Mouse (Mus musculus) hindlimb bud, embryonic 11.5 days (tissue): ENCODE measurements around the gene Lin7c.

Source experiments
- DNase-seq: peaks from one replicate; pipeline ENCODE4 v3.0.0-alpha.2; 2012; ENCODE audit warnings: low read depth, low spot score; ENCODE audit errors: extremely low spot score

The Lin7c gene

GRCm38 (mm10) chr2:109916782-109917495 lies 26.3 kb downstream of the Lin7c start:
- no peak for DNase-seq

DNA sequence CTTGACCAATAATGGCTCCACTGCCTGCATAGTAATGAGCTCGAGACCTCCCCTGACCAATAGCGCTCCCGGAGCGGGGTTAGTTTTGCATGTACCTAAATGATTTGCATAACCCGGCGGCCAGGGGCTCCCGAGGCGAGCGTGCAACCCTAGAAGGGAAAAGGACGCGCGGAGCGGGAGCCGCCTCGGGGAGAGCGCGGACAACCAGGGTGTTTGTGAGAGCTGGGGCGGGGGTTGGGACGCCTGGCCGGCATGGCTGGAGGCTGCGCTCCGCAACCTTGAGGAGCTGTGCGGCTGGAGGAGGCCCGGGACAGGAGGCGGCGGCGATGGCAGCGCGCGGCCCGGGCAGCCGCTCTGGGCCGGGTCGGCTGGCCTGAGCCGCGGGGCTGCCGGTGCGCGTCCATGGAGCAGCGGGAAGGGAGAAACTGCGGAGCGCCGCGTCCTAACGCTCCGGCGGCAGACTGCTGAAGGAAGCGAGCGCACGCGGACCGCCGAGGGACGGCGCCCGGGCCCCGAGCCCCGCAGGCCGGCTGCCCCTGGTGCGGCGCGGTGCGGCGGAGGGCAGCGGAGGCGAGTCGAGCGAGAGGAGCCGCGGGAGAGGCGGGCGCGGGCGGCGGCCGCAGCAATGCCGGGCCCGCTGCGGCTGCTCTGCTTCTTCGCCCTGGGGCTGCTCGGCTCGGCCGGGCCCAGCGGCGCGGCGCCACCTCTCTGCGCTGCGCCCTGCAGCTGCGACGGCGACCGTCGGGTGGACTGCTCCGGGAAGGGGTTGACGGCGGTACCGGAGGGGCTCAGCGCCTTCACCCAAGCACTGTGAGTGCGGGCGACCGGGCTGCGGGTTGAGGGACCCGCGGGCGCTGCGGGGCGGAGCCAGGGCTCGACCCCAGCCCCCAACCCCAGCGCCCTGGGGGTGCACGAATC lies 27.1 kb downstream of the Lin7c start, which contains the start of gene Lgr4:
TSS of gene Lgr4 (plus strand) at position 152 of the 918 bp plus-strand sequence.
- peak; percentile 93 for DNase-seq

DNA sequence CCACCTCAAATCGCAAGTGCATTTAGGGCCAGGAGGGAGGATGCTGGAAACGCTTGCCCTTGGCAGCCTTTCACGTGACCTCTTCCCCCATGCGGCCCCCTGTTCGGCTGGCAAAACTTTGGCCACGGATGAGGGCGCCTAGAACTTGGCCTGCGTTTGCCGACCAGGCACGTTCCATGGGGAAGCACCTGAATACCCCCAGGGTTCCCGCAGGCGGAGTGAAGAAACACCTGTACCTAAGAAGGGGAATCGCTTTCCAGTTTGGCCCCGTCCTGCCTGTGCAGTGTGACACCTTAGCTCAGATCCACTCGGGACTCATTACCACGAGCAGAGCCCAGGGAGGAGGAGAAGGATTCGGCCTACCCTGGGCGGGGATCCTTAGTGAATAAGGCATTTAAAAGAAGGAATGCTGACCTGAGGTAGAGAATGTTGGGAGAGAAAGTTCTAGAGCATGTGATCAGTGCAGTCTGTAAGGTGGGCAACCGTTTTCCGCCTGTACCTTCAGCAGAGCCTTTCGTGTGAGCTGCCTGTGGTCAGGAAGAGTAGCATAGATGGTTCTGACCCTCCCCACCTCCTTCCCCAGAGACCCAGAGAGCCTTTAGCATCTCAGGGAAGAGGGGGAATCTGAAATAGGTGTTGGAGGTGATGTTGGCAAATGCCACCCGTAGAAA lies 28.1 kb downstream of the Lin7c start:
- no peak for DNase-seq

DNA sequence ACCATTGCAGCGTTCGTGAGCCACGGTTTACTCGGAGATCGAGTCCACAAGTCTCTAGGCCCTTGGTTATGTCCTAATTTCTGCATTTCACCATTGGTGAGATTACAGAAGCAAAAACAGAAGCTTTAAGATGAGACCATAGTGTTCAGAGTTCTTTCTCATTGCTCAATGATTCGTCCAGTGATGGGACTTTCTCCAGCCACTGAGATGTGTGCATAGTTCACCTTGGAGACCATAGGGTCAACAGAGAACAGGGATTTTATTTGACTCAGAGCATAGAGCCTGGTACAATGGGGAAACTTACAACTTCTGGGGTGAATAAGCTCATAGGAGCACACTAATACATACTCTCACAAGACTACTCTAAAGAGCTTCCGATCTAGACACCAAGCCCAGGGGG lies 29.8 kb downstream of the Lin7c start:
- no peak for DNase-seq

DNA sequence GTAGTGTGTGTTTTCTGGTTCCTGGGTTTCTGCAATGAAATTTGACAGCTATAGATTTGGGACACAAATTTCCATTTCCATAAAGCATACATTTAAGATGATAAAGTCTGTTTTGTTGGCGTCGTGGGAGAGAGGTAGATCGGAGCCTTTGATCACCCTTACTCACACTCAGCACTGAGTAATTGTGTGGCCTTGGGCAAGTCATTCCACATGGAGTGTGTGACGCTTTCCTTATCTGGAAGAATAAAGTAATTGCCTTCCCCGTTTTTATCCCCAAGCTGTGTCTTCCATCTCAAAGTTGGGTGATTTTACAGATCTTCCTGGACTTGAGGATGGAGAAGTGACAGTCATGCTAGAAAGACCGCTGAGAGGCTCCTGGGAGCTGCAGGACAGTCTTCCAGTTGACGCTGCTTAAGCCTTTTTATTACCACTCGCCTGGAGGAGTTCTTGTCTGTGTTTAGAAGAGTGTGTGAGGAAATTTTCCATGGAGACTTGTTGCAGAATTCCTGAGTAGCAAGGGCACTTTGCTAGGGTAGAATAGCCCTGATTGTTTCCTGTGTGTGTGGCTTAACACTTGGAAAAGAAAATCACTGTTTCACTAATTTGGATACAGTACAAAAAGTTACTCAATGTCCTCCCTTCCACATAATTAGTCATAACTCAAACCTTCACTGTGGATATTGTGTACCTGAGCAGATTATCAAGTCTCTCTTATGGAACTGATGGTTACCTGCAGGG lies 30.8 kb downstream of the Lin7c start:
- no peak for DNase-seq

- no peak for DNase-seq
Measured at GRCm38 (mm10) chr2:109922306-109922705, 31.7 kb downstream of the Lin7c start.

GRCm38 (mm10) chr2:109923031-109923430 lies 32.4 kb downstream of the Lin7c start:
- no peak for DNase-seq

DNA sequence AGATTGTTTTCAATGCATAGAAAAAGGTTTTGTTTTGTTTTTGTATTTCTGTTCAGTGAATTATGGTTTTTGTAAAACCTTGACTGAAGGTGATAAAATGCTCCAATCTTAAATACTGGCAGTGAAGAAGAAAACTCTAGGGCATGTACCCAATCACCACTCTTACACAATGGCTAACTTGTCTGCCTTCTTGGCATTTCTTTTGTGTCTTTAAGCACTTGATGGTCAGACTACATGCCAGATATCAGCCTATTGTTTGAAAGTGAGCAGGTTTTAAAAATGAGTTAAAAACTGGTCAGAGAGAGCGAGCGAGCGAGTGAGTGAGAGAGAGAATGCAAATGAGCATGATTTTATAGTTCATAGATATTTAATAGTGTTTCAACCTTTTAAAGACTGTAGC lies 33.3 kb downstream of the Lin7c start:
- DNase-seq, result no peak

GRCm38 (mm10) chr2:109926984-109927383 lies 36.3 kb downstream of the Lin7c start:
- no peak for DNase-seq

DNA sequence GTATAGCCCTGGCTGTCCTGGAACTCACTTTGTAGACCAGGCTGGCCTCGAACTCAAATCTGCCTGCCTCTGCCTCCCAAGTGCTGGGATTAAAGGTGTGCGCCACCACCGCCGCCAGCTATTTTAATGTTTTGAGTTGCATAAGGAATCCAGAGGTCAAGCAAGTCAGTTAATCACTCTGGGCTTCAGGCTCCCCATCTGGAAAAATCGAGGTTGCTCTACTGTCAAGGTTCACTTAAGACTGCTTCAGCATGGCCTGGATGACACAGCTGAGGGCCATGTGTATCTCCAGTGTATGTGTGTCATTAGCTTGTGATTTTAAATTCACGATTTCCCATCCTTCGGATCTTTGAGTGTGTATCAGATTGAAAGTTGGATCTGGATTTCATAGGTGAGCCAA lies 36.8 kb downstream of the Lin7c start:
- no peak for DNase-seq

DNA sequence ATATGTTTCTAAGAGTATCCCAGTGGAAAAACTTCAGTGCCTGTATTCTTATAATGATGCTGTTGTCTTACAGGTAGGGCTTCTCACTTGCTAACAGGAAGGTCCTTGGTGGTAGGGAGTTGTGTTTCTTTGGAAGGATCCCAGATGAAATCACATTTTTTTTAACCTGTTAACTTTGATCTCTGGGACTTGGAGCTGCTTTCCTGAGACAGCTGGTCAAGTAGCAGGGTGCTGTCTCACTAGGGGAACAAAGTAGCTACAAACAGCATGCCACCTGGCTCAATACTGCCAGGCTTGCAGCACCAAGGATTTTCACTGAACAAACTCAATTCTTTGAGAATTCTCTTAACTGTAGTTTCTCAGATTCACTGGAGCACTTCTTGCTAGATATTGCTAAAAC lies 37.2 kb downstream of the Lin7c start:
- DNase-seq, result no peak

- no peak for DNase-seq
Measured at GRCm38 (mm10) chr2:109928791-109929190, 38.1 kb downstream of the Lin7c start.

DNA sequence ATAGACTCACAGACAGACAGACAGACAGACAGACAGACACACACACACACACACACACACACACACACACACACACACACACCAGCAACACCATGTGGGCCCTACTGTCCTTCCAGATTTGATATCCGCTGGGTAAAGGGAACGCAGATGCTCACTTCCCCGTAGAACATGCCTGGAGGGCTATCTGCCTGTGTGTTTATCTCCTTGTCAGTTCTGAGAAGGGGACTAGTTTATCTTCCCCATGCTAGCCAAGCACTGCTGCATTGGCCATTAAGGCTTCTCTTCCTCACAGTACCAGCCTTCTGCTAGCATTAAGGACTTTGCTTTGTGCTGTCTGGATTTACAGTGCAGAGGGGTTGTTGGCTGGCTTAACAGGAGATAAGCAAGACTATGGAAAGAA lies 38.6 kb downstream of the Lin7c start:
- DNase-seq, result no peak

DNA sequence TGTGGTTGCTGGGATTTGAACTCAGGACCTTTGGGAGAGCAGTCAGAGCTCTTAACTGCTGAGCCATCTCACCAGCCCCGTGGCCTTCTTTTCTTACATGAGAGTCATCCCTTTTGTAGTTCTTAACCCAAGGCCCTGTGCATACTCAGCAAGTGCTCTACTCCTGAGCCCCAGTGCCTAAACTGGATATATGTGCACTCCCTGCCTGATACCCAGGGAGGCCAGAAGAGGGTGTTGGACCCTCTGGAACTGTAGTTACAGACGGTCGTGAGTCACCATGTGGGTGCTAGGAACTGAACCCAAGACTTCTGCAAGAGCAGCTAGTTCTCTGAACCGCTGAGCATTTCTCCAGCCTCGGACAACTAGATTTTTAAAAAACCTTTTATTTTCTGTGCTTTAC lies 39.7 kb downstream of the Lin7c start:
- DNase-seq, result no peak

DNA sequence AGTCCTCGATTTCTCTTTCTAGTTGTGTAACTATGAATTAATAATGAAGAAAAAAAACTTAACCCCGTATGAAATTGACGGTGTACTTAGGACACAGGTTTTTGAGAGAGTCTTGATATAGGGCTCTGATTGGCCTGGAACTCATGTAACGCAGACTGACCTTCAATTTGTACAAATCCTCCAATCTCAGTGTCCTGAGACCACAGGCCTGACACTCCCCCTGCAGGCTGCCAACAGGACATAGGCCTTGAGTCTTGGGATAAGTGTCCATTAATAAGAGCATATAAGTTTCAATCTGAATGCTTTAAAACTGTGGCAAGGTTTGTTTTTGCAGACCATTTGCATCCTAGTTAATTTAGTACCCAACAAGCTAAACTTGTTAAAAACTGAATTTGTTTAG lies 40.1 kb downstream of the Lin7c start:
- DNase-seq, result no peak

DNA sequence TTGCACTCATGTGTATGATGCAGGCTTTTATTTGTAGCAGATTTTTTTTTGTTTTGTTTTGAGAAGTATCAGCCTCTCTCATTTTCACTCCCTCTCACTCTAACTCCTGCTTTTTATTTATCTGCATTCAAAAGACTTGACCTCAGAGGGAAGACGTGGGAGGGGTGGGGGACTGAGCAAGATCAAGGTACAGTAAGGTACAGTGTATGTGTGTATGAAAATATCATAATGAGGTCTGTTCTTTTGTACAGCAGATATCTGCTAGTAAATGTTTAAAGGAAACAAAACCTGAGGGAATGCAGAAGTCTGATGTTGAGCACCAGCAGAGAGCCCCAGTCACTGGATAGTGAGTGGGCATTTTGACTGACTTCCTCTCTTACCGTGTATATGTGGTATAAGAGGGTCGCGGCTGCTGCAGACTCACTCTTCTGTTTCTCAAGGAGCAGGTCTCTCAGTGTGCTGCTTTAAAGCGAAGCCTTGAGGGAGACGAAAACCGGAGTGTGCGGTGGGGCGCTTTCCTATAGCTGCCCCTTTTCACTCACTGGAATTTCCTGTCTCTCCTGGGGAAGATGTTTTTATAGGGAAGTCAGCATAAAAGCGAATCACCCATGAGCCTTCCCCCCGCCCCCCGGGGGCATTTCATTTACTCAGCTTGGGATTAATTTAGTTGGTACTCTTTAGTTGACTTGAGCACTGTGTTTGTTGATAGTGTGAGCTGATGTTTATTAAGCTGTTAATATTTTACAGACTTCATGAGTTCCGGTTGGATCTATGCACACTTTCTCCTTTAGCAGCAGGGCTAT lies 41.5 kb downstream of the Lin7c start:
- no peak for DNase-seq

DNA sequence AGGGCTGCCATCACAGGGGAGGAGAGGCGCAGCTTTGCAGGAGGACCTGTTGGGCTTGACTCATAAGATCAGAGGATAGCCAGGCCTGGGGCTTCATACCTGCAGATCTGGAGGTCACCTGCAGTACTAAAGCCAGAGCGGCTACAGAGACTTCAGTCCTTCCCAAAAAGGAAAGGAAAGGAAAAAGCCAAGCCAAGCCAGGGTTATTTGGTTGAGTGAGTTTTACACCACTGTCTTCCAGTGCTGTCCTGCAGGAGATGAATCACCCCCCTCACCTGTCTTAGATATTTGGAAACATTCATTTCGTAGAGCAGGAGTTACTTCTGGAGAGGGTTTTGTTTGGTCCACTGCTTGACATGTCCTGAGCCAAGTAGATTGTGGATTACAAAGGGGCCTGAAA lies 42.5 kb downstream of the Lin7c start:
- DNase-seq, result no peak

DNA sequence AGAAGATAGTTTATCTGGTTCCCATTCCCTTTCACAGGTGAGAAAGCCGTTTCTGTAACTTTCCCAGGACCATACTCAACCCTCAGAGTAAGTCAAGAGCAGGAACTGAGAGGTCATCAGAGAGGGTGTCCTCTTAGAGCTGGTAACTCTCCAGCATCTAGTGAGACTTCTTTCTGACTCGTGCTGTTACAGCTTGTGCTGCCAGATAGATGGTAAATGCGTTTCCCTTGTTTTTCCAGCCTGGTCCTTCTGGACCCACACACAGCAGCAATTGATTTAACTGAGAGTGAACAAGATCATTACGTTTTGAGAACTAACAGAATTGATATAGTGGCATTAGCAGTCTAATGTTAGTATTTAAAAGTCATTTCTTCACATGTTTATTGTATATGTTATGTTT lies 43.4 kb downstream of the Lin7c start:
- no peak for DNase-seq

DNA sequence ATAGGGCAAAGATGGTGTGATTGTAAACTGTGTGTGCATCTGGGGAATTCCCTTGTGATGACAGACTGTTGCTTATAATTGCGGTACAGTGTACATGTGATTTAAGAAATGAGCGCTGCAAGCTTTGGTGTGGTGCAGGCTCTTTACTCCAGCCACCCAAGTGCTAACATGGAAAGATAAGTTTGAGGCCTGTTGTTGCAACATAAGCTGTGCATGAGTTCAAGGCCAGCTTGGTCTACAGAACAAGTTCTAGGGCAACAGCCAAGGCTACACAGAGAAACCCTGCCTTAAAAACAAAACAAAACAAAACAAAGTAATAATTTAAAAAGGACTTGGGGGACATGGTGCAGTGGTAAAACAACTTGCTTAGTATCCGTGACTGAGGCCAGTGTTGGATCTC lies 44.5 kb downstream of the Lin7c start:
- DNase-seq, result no peak

- DNase-seq, result no peak
Measured at GRCm38 (mm10) chr2:109935754-109936409, 45.2 kb downstream of the Lin7c start.
